Mouse (Mus musculus): ENCODE results near the gene Gm42742. TPM values are rescaled to one million over a fixed set of nuclear protein-coding genes. Genes with fewer than 3 reads are reported as not detected.

Gene Gm42742
- 35.1 TPM for polyA plus RNA-seq (2014; fragmentation: Illumina TruSeq; extraction: RNeasy Lipid Tissue Mini Kit (QIAGEN cat#74804); ENCODE audit: low read depth, low replicate concordance)

GRCm38 (mm10) chr7:127020901-127021562 is at the start of gene Gm42742, which contains the start of gene Prrt2:
Gene Gm42742 (minus strand): TSS chr7:127021097.
Gene Prrt2 (minus strand): TSS chr7:127021211.

GRCm38 (mm10) chr7:127041851-127042672 is 21.2 kb upstream of the Gm42742 start, which contains the start of gene Kif22:
Gene Kif22 (minus strand): TSS chr7:127042471.

GRCm38 (mm10) chr7:127026984-127027726 is 6.3 kb upstream of the Gm42742 start, which contains the start of gene Maz:
Gene Maz (minus strand): TSS chr7:127027037.

GRCm38 (mm10) chr7:127016971-127017949 is 3.6 kb downstream of the Gm42742 start, which contains the start of gene Pagr1a:
Gene Pagr1a (minus strand): TSS chr7:127017352.

GRCm38 (mm10) chr7:127016481-127016485 is 4.6 kb downstream of the Gm42742 start, which contains the start of gene Pagr1b:
Gene Pagr1b (minus strand): TSS chr7:127016484.

GRCm38 (mm10) chr7:127014320-127014719 is 6.6 kb downstream of the Gm42742 start, which contains the start of gene Mvp:
Gene Mvp (minus strand): TSS chr7:127014621.

GRCm38 (mm10) chr7:126975950-126976866 is 44.7 kb downstream of the Gm42742 start, which contains the start of gene Cdiptos:
Gene Cdiptos (minus strand): TSS chr7:126976098.

GRCm38 (mm10) chr7:126975893-126975949 is 45.2 kb downstream of the Gm42742 start, which contains the start of gene Cdipt:
Gene Cdipt (plus strand): TSS chr7:126975914.

Other genes starting within 250 kb of the Gm42742 start
- gene Ypel3, start 244.1 kb downstream of the Gm42742 start, polyA plus RNA-seq (2014; fragmentation: Illumina TruSeq; extraction: RNeasy Lipid Tissue Mini Kit (QIAGEN cat#74804); ENCODE audit: low read depth, low replicate concordance) = 118 TPM
- 1.6 TPM for gene Tbx6, start 239.6 kb downstream of the Gm42742 start, polyA plus RNA-seq (2014; fragmentation: Illumina TruSeq; extraction: RNeasy Lipid Tissue Mini Kit (QIAGEN cat#74804); ENCODE audit: low read depth, low replicate concordance)
- 43.4 TPM for gene Ppp4c, start 228.6 kb downstream of the Gm42742 start, polyA plus RNA-seq (2014; fragmentation: Illumina TruSeq; extraction: RNeasy Lipid Tissue Mini Kit (QIAGEN cat#74804); ENCODE audit: low read depth, low replicate concordance)
- 7.6 TPM for gene Fam57b, start 223.4 kb downstream of the Gm42742 start, polyA plus RNA-seq (2014; fragmentation: Illumina TruSeq; extraction: RNeasy Lipid Tissue Mini Kit (QIAGEN cat#74804); ENCODE audit: low read depth, low replicate concordance)
- not detected for gene 4930451I11Rik, start 189.5 kb downstream of the Gm42742 start, polyA plus RNA-seq (2014; fragmentation: Illumina TruSeq; extraction: RNeasy Lipid Tissue Mini Kit (QIAGEN cat#74804); ENCODE audit: low read depth, low replicate concordance)
- gene Doc2a, start 173.7 kb downstream of the Gm42742 start, polyA plus RNA-seq (2014; fragmentation: Illumina TruSeq; extraction: RNeasy Lipid Tissue Mini Kit (QIAGEN cat#74804); ENCODE audit: low read depth, low replicate concordance) = not detected
- gene Hirip3, start 159.1 kb downstream of the Gm42742 start, polyA plus RNA-seq (2014; fragmentation: Illumina TruSeq; extraction: RNeasy Lipid Tissue Mini Kit (QIAGEN cat#74804); ENCODE audit: low read depth, low replicate concordance) = 22.7 TPM
- gene Ino80e, start 158.7 kb downstream of the Gm42742 start, polyA plus RNA-seq (2014; fragmentation: Illumina TruSeq; extraction: RNeasy Lipid Tissue Mini Kit (QIAGEN cat#74804); ENCODE audit: low read depth, low replicate concordance) = 18.7 TPM
- 41.9 TPM for gene Taok2, start 136.4 kb downstream of the Gm42742 start, polyA plus RNA-seq (2014; fragmentation: Illumina TruSeq; extraction: RNeasy Lipid Tissue Mini Kit (QIAGEN cat#74804); ENCODE audit: low read depth, low replicate concordance)
- gene Tmem219, start 98.2 kb downstream of the Gm42742 start, polyA plus RNA-seq (2014; fragmentation: Illumina TruSeq; extraction: RNeasy Lipid Tissue Mini Kit (QIAGEN cat#74804); ENCODE audit: low read depth, low replicate concordance) = 19.1 TPM
- gene Kctd13, start 92.2 kb downstream of the Gm42742 start, polyA plus RNA-seq (2014; fragmentation: Illumina TruSeq; extraction: RNeasy Lipid Tissue Mini Kit (QIAGEN cat#74804); ENCODE audit: low read depth, low replicate concordance) = 7.8 TPM
- not detected for gene Asphd1, start 71.5 kb downstream of the Gm42742 start, polyA plus RNA-seq (2014; fragmentation: Illumina TruSeq; extraction: RNeasy Lipid Tissue Mini Kit (QIAGEN cat#74804); ENCODE audit: low read depth, low replicate concordance)
- 1.6 TPM for gene Sez6l2, start 70.5 kb downstream of the Gm42742 start, polyA plus RNA-seq (2014; fragmentation: Illumina TruSeq; extraction: RNeasy Lipid Tissue Mini Kit (QIAGEN cat#74804); ENCODE audit: low read depth, low replicate concordance)
- 48.9 TPM for gene Cdipt, start 45.2 kb downstream of the Gm42742 start, polyA plus RNA-seq (2014; fragmentation: Illumina TruSeq; extraction: RNeasy Lipid Tissue Mini Kit (QIAGEN cat#74804); ENCODE audit: low read depth, low replicate concordance)
- gene Cdiptos, start 45.0 kb downstream of the Gm42742 start, polyA plus RNA-seq (2014; fragmentation: Illumina TruSeq; extraction: RNeasy Lipid Tissue Mini Kit (QIAGEN cat#74804); ENCODE audit: low read depth, low replicate concordance) = 0.63 TPM
- gene Mvp, start 6.5 kb downstream of the Gm42742 start, polyA plus RNA-seq (2014; fragmentation: Illumina TruSeq; extraction: RNeasy Lipid Tissue Mini Kit (QIAGEN cat#74804); ENCODE audit: low read depth, low replicate concordance) = 38.1 TPM
- 0.86 TPM for gene Pagr1b, start 4.6 kb downstream of the Gm42742 start, polyA plus RNA-seq (2014; fragmentation: Illumina TruSeq; extraction: RNeasy Lipid Tissue Mini Kit (QIAGEN cat#74804); ENCODE audit: low read depth, low replicate concordance)
- gene Pagr1a, start 3.7 kb downstream of the Gm42742 start, polyA plus RNA-seq (2014; fragmentation: Illumina TruSeq; extraction: RNeasy Lipid Tissue Mini Kit (QIAGEN cat#74804); ENCODE audit: low read depth, low replicate concordance) = not detected
- gene Prrt2, start 114 bp upstream of the Gm42742 start, polyA plus RNA-seq (2014; fragmentation: Illumina TruSeq; extraction: RNeasy Lipid Tissue Mini Kit (QIAGEN cat#74804); ENCODE audit: low read depth, low replicate concordance) = 2.0 TPM
- gene Maz, start 5.9 kb upstream of the Gm42742 start, polyA plus RNA-seq (2014; fragmentation: Illumina TruSeq; extraction: RNeasy Lipid Tissue Mini Kit (QIAGEN cat#74804); ENCODE audit: low read depth, low replicate concordance) = 59.5 TPM
- 0.24 TPM for gene Kif22, start 21.4 kb upstream of the Gm42742 start, polyA plus RNA-seq (2014; fragmentation: Illumina TruSeq; extraction: RNeasy Lipid Tissue Mini Kit (QIAGEN cat#74804); ENCODE audit: low read depth, low replicate concordance)
- not detected for gene Zg16, start 66.2 kb upstream of the Gm42742 start, polyA plus RNA-seq (2014; fragmentation: Illumina TruSeq; extraction: RNeasy Lipid Tissue Mini Kit (QIAGEN cat#74804); ENCODE audit: low read depth, low replicate concordance)
- 2.1 TPM for gene AI467606, start 70.3 kb upstream of the Gm42742 start, polyA plus RNA-seq (2014; fragmentation: Illumina TruSeq; extraction: RNeasy Lipid Tissue Mini Kit (QIAGEN cat#74804); ENCODE audit: low read depth, low replicate concordance)
- gene Qprt, start 101.1 kb upstream of the Gm42742 start, polyA plus RNA-seq (2014; fragmentation: Illumina TruSeq; extraction: RNeasy Lipid Tissue Mini Kit (QIAGEN cat#74804); ENCODE audit: low read depth, low replicate concordance) = not detected
- 0.37 TPM for gene Spn, start 116.7 kb upstream of the Gm42742 start, polyA plus RNA-seq (2014; fragmentation: Illumina TruSeq; extraction: RNeasy Lipid Tissue Mini Kit (QIAGEN cat#74804); ENCODE audit: low read depth, low replicate concordance)
- 39.2 TPM for gene Cd2bp2, start 175.0 kb upstream of the Gm42742 start, polyA plus RNA-seq (2014; fragmentation: Illumina TruSeq; extraction: RNeasy Lipid Tissue Mini Kit (QIAGEN cat#74804); ENCODE audit: low read depth, low replicate concordance)
- 17.1 TPM for gene Tbc1d10b, start 187.4 kb upstream of the Gm42742 start, polyA plus RNA-seq (2014; fragmentation: Illumina TruSeq; extraction: RNeasy Lipid Tissue Mini Kit (QIAGEN cat#74804); ENCODE audit: low read depth, low replicate concordance)
- gene Mylpf, start 187.8 kb upstream of the Gm42742 start, polyA plus RNA-seq (2014; fragmentation: Illumina TruSeq; extraction: RNeasy Lipid Tissue Mini Kit (QIAGEN cat#74804); ENCODE audit: low read depth, low replicate concordance) = 1.8 TPM
- gene Zfp553, start 212.0 kb upstream of the Gm42742 start, polyA plus RNA-seq (2014; fragmentation: Illumina TruSeq; extraction: RNeasy Lipid Tissue Mini Kit (QIAGEN cat#74804); ENCODE audit: low read depth, low replicate concordance) = 7.7 TPM
- gene Sept1, start 212.0 kb upstream of the Gm42742 start, polyA plus RNA-seq (2014; fragmentation: Illumina TruSeq; extraction: RNeasy Lipid Tissue Mini Kit (QIAGEN cat#74804); ENCODE audit: low read depth, low replicate concordance) = 6.4 TPM
- 10.7 TPM for gene Zfp771, start 223.2 kb upstream of the Gm42742 start, polyA plus RNA-seq (2014; fragmentation: Illumina TruSeq; extraction: RNeasy Lipid Tissue Mini Kit (QIAGEN cat#74804); ENCODE audit: low read depth, low replicate concordance)
- 36.3 TPM for gene Dctpp1, start 239.6 kb upstream of the Gm42742 start, polyA plus RNA-seq (2014; fragmentation: Illumina TruSeq; extraction: RNeasy Lipid Tissue Mini Kit (QIAGEN cat#74804); ENCODE audit: low read depth, low replicate concordance)